Mouse (Mus musculus): ENCODE measurements around the gene Qpctl. TPM values are rescaled to one million over a fixed set of nuclear protein-coding genes. Genes with fewer than 3 reads are reported as not detected.
A peak's percentile ranks its signal among the peaks of the same experiment; 100 is the strongest.
"Not testable (repeated sequence)": the region's sequence is repeated elsewhere in the genome, so short reads cannot be mapped to it uniquely, and the experiment has no call there.

The Qpctl gene
- total RNA-seq, 1 experiment from 2014 or later = 2.4 TPM

GRCm38 (mm10) chr7:19165656-19166423 is 16.7 kb upstream of the Qpctl start, which contains the start of gene Gipr:
Gene Gipr, minus strand, starts transcription at chr7:19166127.
- ATAC-seq (replicated peaks; ENCODE audit: insufficient number of reproducible peaks, low FRiP score, low TSS enrichment, poor library complexity, severe bottlenecking) = no peak

- ATAC-seq (replicated peaks; ENCODE audit: insufficient number of reproducible peaks, low FRiP score, low TSS enrichment, poor library complexity, severe bottlenecking) = no peak; the same call in 1 of the 2 replicates
These were observed 15.9 kb upstream of the Qpctl start for GRCm38 (mm10) chr7:19164978-19165377.

- no peak for ATAC-seq (replicated peaks; ENCODE audit: insufficient number of reproducible peaks, low FRiP score, low TSS enrichment, poor library complexity, severe bottlenecking)
These were observed 15.1 kb upstream of the Qpctl start for GRCm38 (mm10) chr7:19164189-19164588.

GRCm38 (mm10) chr7:19163752-19164151 is 14.7 kb upstream of the Qpctl start:
- ATAC-seq (replicated peaks; ENCODE audit: insufficient number of reproducible peaks, low FRiP score, low TSS enrichment, poor library complexity, severe bottlenecking) = no peak

- no peak for ATAC-seq (replicated peaks; ENCODE audit: insufficient number of reproducible peaks, low FRiP score, low TSS enrichment, poor library complexity, severe bottlenecking)
These were observed 13.8 kb upstream of the Qpctl start for GRCm38 (mm10) chr7:19162928-19163327.

GRCm38 (mm10) chr7:19160115-19160514 is 11.0 kb upstream of the Qpctl start:
- ATAC-seq (replicated peaks; ENCODE audit: insufficient number of reproducible peaks, low FRiP score, low TSS enrichment, poor library complexity, severe bottlenecking) = no peak

- no peak for ATAC-seq (replicated peaks; ENCODE audit: insufficient number of reproducible peaks, low FRiP score, low TSS enrichment, poor library complexity, severe bottlenecking)
These were observed 10.3 kb upstream of the Qpctl start for GRCm38 (mm10) chr7:19159411-19159810.

- ATAC-seq (replicated peaks; ENCODE audit: insufficient number of reproducible peaks, low FRiP score, low TSS enrichment, poor library complexity, severe bottlenecking) = no peak
These were observed 9.5 kb upstream of the Qpctl start for GRCm38 (mm10) chr7:19158601-19159000.

GRCm38 (mm10) chr7:19157160-19157800 is 8.2 kb upstream of the Qpctl start:
- peak; percentile 87 for ATAC-seq (replicated peaks; ENCODE audit: insufficient number of reproducible peaks, low FRiP score, low TSS enrichment, poor library complexity, severe bottlenecking)

- no peak for ATAC-seq (replicated peaks; ENCODE audit: insufficient number of reproducible peaks, low FRiP score, low TSS enrichment, poor library complexity, severe bottlenecking)
These were observed 6.9 kb upstream of the Qpctl start for GRCm38 (mm10) chr7:19155825-19156475.

- no peak for ATAC-seq (replicated peaks; ENCODE audit: insufficient number of reproducible peaks, low FRiP score, low TSS enrichment, poor library complexity, severe bottlenecking)
These were observed 5.7 kb upstream of the Qpctl start for GRCm38 (mm10) chr7:19154796-19155195.

GRCm38 (mm10) chr7:19151121-19151520 is 2.0 kb upstream of the Qpctl start:
- ATAC-seq (replicated peaks; ENCODE audit: insufficient number of reproducible peaks, low FRiP score, low TSS enrichment, poor library complexity, severe bottlenecking) = not testable (repeated sequence)

- ATAC-seq (replicated peaks; ENCODE audit: insufficient number of reproducible peaks, low FRiP score, low TSS enrichment, poor library complexity, severe bottlenecking) = peak; percentile 74
These were observed 535 bp upstream of the Qpctl start, which contains the start of gene Snrpd2 for GRCm38 (mm10) chr7:19149626-19150025. Gene Snrpd2, plus strand, starts transcription at chr7:19149722.

GRCm38 (mm10) chr7:19148180-19148874 is 764 bp downstream of the Qpctl start:
- ATAC-seq (replicated peaks; ENCODE audit: insufficient number of reproducible peaks, low FRiP score, low TSS enrichment, poor library complexity, severe bottlenecking) = no peak

GRCm38 (mm10) chr7:19147497-19148045 is 1.5 kb downstream of the Qpctl start:
- ATAC-seq (replicated peaks; ENCODE audit: insufficient number of reproducible peaks, low FRiP score, low TSS enrichment, poor library complexity, severe bottlenecking) = no peak

GRCm38 (mm10) chr7:19146793-19147192 is 2.3 kb downstream of the Qpctl start:
- no peak for ATAC-seq (replicated peaks; ENCODE audit: insufficient number of reproducible peaks, low FRiP score, low TSS enrichment, poor library complexity, severe bottlenecking)

GRCm38 (mm10) chr7:19137380-19137779 is 11.7 kb downstream of the Qpctl start:
- ATAC-seq (replicated peaks; ENCODE audit: insufficient number of reproducible peaks, low FRiP score, low TSS enrichment, poor library complexity, severe bottlenecking) = no peak

- ATAC-seq (replicated peaks; ENCODE audit: insufficient number of reproducible peaks, low FRiP score, low TSS enrichment, poor library complexity, severe bottlenecking) = no peak
These were observed 12.3 kb downstream of the Qpctl start for GRCm38 (mm10) chr7:19136673-19137334.

Measured in monocyte, adult 5-6 weeks (primary cell).